Mouse (Mus musculus): Measurements from ENCODE around the gene Grk5. TPM values are rescaled to one million over a fixed set of nuclear protein-coding genes. Genes with fewer than 3 reads are reported as not detected.

Gene Grk5
- polyA plus RNA-seq, 1 experiment from 2014 or later = 0.72 TPM

DNA sequence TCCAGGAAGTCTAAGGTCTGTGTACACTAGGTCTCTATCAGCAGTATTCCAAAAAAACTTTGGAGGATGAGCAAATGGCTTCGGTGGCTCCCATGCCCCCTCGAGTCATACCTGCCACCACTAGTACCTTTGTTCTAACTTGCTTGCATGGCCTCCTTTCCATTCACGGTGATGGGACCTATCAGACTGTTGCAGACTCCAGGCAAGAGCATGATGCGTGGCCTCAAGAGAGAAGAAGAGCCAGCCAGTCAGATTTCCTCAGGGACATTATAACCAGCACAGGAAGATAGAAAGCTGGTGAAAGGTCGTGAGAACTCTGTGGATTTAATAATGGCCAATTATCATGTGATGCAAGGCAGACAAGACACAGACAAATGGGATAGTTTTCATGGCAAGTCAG is 91.8 kb downstream of the Grk5 start:
- no peaks in the 10 kb centered on the region for H3K4me1 ChIP-seq (ENCODE audit: control insufficient read depth, low read depth, low read length)
- no peak overlapping the region for H3K9ac ChIP-seq (ENCODE audit: low read depth, low read length)
- ATAC-seq (ENCODE audit: low read depth) = no peak
- no peaks in the 10 kb centered on the region for H3K27me3 ChIP-seq (ENCODE audit: control insufficient read depth, insufficient read depth, low read depth, low read length)
- no peaks in the 10 kb centered on the region for H3K9me3 ChIP-seq (replicated peaks; ENCODE audit: control insufficient read depth, low read length)
- H3K36me3 ChIP-seq (ENCODE audit: control insufficient read depth, insufficient read depth) = no peaks in the 10 kb centered on the region
- H3K27ac ChIP-seq (ENCODE audit: low read length) = no peak overlapping the region
- WGBS (ENCODE audit: insufficient replicate concordance) = 51% methylated on average over 5 of the region's 5 CpGs
- no peak overlapping the region for H3K4me2 ChIP-seq (ENCODE audit: low read depth, low read length)
- H3K4me3 ChIP-seq (ENCODE audit: low read depth, low read length) = no peak overlapping the region

DNA sequence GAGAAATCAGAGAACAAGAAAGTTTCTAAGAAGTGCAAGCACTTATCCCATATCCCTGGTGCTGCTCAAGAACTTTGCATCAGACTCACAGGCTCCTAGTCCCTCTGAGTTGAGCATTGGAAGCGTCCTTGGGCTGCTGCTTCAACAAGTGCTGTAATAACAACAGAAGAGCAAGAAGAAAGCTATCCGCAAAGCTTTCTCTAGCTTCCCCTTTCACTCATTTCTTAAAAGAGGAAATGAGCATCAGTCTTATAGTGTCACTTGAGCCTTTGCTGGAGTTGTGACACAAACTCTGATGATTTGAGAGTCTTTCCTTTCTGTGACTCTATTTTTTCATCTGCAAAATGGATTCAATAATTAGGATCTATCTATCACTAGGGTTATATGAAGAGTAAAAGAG is 92.3 kb downstream of the Grk5 start:
- H3K9ac ChIP-seq (ENCODE audit: low read depth, low read length) = no peak overlapping the region
- no peaks in the 10 kb centered on the region for H3K9me3 ChIP-seq (replicated peaks; ENCODE audit: control insufficient read depth, low read length)
- no peaks in the 10 kb centered on the region for H3K36me3 ChIP-seq (ENCODE audit: control insufficient read depth, insufficient read depth)
- no peak overlapping the region for H3K4me3 ChIP-seq (ENCODE audit: low read depth, low read length)
- no peaks in the 10 kb centered on the region for H3K27me3 ChIP-seq (ENCODE audit: control insufficient read depth, insufficient read depth, low read depth, low read length)
- no peak overlapping the region for H3K27ac ChIP-seq (ENCODE audit: low read length)
- WGBS (ENCODE audit: insufficient replicate concordance) = 35% methylated on average over 2 of the region's 2 CpGs
- ATAC-seq (ENCODE audit: low read depth) = no peak
- no peak overlapping the region for H3K4me2 ChIP-seq (ENCODE audit: low read depth, low read length)
- no peaks in the 10 kb centered on the region for H3K4me1 ChIP-seq (ENCODE audit: control insufficient read depth, low read depth, low read length)

DNA sequence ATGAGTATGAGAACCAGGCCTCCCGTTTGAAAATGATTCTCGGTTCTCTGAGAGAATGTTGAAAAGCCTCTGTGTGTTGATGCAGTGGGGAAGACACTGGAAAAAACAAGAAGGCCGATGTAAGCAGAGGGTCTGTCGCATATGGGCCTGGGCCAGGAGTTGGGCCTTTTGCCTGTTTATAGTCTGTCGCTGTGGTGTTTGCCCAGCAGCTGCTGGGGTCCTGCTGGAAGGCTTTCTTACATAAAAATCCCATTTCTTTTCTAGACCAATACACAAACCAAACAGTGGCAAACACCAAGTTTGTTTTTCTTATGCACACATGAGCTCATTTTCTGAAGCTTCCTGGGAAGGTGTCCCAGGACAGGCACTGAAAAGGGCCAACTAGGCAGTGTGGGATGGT is 100.2 kb downstream of the Grk5 start:
- Histone ChIP-seq H3K4me1 (ENCODE audit: control insufficient read depth, low read depth, low read length) (peaks cover 7% of the 10 kb centered on the region), H3K27ac (ENCODE audit: low read length) (no peak overlapping the region), H3K36me3 (ENCODE audit: control insufficient read depth, insufficient read depth) (no peaks in the 10 kb centered on the region), H3K4me3 (ENCODE audit: low read depth, low read length) (no peak overlapping the region), H3K9ac (ENCODE audit: low read depth, low read length) (no peak overlapping the region), H3K27me3 (ENCODE audit: control insufficient read depth, insufficient read depth, low read depth, low read length) (no peaks in the 10 kb centered on the region), H3K9me3 (replicated peaks; ENCODE audit: control insufficient read depth, low read length) (no peaks in the 10 kb centered on the region), H3K4me2 (ENCODE audit: low read depth, low read length) (no peak overlapping the region)
- 69% methylated on average over 5 of the region's 5 CpGs for WGBS (ENCODE audit: insufficient replicate concordance)
- no peak for ATAC-seq (ENCODE audit: low read depth)

DNA sequence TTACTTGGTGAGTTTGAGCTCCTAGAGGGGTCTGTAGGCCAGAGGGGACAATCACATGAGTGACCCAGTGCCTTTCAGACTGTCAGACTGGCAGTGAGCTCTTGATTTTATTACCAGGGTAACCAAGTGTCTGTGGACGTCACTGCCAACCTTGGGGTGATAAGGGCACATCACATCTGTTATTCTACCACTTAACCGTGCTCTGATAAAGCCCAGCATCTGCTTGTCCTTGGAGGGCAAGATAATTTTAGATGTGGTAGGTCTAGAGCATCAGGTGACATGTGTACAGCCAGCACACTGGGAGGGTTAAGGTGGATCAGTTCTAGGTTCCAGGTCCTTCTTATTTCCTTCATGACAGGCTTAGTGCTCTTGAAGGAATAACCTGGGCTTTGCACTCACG is 104.7 kb downstream of the Grk5 start:
- H3K27ac ChIP-seq (ENCODE audit: low read length) = no peak overlapping the region
- H3K4me1 ChIP-seq (ENCODE audit: control insufficient read depth, low read depth, low read length) = peaks cover 9% of the 10 kb centered on the region
- no peaks in the 10 kb centered on the region for H3K27me3 ChIP-seq (ENCODE audit: control insufficient read depth, insufficient read depth, low read depth, low read length)
- H3K4me3 ChIP-seq (ENCODE audit: low read depth, low read length) = no peak overlapping the region
- peak overlapping the region; percentile 6; the same call in 1 of the 2 replicates for H3K4me2 ChIP-seq (ENCODE audit: low read depth, low read length)
- no peaks in the 10 kb centered on the region for H3K36me3 ChIP-seq (ENCODE audit: control insufficient read depth, insufficient read depth)
- 29% methylated on average over 3 of the region's 3 CpGs for WGBS (ENCODE audit: insufficient replicate concordance)
- no peak overlapping the region for H3K9ac ChIP-seq (ENCODE audit: low read depth, low read length)
- no peaks in the 10 kb centered on the region for H3K9me3 ChIP-seq (replicated peaks; ENCODE audit: control insufficient read depth, low read length)
- ATAC-seq (ENCODE audit: low read depth) = peak; percentile 85

DNA sequence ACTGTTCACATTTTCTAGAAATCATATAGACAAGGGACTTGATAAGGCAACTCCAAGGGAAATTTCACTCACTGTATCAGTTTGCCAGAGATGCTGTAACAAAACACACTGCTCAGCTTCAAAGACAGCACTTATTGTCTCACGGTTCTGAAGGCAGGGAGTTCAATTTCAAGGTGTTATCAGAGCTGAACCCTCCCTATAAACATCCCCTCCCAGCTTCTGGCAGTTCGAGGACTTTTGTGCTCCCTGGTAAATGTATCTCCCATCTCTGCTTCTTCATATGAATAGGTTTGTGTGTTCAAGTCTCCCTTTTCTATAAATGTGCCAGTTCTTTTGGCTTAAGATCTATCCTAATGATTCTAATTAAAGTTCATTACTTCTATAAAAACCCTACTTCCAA is 105.3 kb downstream of the Grk5 start:
- no peak overlapping the region for H3K4me2 ChIP-seq (ENCODE audit: low read depth, low read length)
- peaks cover 11% of the 10 kb centered on the region for H3K4me1 ChIP-seq (ENCODE audit: control insufficient read depth, low read depth, low read length)
- 21% methylated on average over 2 of the region's 2 CpGs for WGBS (ENCODE audit: insufficient replicate concordance)
- no peak overlapping the region for H3K27ac ChIP-seq (ENCODE audit: low read length)
- no peaks in the 10 kb centered on the region for H3K27me3 ChIP-seq (ENCODE audit: control insufficient read depth, insufficient read depth, low read depth, low read length)
- H3K9ac ChIP-seq (ENCODE audit: low read depth, low read length) = no peak overlapping the region
- H3K9me3 ChIP-seq (replicated peaks; ENCODE audit: control insufficient read depth, low read length) = no peaks in the 10 kb centered on the region
- no peak overlapping the region for H3K4me3 ChIP-seq (ENCODE audit: low read depth, low read length)
- ATAC-seq (ENCODE audit: low read depth) = no peak
- no peaks in the 10 kb centered on the region for H3K36me3 ChIP-seq (ENCODE audit: control insufficient read depth, insufficient read depth)

DNA sequence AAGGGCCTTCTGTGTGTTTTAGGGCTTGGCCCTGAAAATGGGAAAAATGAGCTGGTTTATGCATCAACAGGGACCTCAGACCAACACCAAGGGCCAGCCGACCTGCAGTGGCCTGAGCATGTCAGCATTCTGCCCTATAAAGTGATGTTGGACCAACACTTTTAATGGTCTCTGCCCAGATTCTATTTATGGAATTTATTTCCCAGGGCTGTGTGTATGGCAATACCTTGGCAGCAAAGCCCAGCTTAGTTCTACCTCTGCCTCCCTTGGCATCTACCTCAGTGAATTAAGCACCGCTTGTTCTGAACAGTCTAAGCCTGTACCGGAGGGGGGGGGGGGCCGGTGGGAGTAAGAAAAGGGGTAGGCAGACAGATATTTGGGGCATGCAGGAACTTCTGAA is 108.2 kb downstream of the Grk5 start:
- Histone ChIP-seq H3K36me3 (ENCODE audit: control insufficient read depth, insufficient read depth) (no peaks in the 10 kb centered on the region), H3K4me3 (ENCODE audit: low read depth, low read length) (no peak overlapping the region), H3K4me2 (ENCODE audit: low read depth, low read length) (no peak overlapping the region), H3K9ac (ENCODE audit: low read depth, low read length) (no peak overlapping the region), H3K27me3 (ENCODE audit: control insufficient read depth, insufficient read depth, low read depth, low read length) (no peaks in the 10 kb centered on the region), H3K27ac (ENCODE audit: low read length) (no peak overlapping the region), H3K9me3 (replicated peaks; ENCODE audit: control insufficient read depth, low read length) (no peaks in the 10 kb centered on the region), H3K4me1 (ENCODE audit: control insufficient read depth, low read depth, low read length) (peaks cover 14% of the 10 kb centered on the region)
- ATAC-seq (ENCODE audit: low read depth) = no peak
- 73% methylated on average over 4 of the region's 4 CpGs for WGBS (ENCODE audit: insufficient replicate concordance)

DNA sequence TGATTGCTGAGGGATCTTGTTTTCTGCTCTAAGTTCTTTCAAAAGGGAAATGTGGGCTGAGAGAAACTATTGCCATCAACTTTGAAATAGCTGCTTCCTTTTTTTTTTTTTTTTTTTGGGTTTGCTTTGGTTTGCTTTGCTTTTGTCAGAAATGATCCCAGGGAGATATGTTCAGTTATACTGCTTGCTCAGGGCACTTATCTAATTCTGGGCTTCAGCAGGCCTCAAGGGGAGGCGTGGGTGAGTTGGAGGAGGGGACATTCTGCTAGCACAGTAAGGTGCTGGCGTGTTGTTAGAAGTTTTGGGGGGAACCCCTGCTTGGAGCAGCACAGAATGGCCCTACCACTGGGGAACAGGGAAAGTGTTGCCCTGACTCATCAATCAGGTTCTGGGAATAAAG is 110.1 kb downstream of the Grk5 start:
- ATAC-seq (ENCODE audit: low read depth) = no peak
- H3K4me1 ChIP-seq (ENCODE audit: control insufficient read depth, low read depth, low read length) = peaks cover 8% of the 10 kb centered on the region
- no peak overlapping the region for H3K9ac ChIP-seq (ENCODE audit: low read depth, low read length)
- H3K27me3 ChIP-seq (ENCODE audit: control insufficient read depth, insufficient read depth, low read depth, low read length) = no peaks in the 10 kb centered on the region
- H3K36me3 ChIP-seq (ENCODE audit: control insufficient read depth, insufficient read depth) = no peaks in the 10 kb centered on the region
- H3K27ac ChIP-seq (ENCODE audit: low read length) = no peak overlapping the region
- 10% methylated on average over 2 of the region's 2 CpGs for whole genome bisulfite sequencing (ENCODE audit: insufficient replicate concordance)
- no peak overlapping the region for H3K4me3 ChIP-seq (ENCODE audit: low read depth, low read length)
- H3K4me2 ChIP-seq (ENCODE audit: low read depth, low read length) = no peak overlapping the region
- H3K9me3 ChIP-seq (replicated peaks; ENCODE audit: control insufficient read depth, low read length) = no peaks in the 10 kb centered on the region

DNA sequence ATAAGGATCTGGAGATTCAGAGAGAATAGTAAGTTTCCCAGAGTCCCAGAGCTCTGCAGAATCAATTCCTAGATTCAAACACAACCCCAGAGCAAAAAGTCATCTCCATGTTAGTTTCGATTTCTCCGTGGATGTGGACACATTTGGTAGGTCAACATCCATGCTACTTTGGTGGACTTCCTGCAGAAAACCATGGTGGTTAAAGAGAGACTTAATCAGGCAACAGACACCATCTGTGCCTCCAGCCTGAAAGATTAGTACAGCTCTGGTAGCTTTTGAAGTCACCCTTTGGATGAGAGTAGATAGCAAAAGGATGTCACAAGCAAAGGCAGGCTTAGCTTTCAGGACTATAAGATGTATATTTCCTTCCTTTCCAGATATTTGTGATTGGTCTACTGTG is 111.4 kb downstream of the Grk5 start:
- Histone ChIP-seq H3K4me2 (ENCODE audit: low read depth, low read length) (no peak overlapping the region), H3K27ac (ENCODE audit: low read length) (no peak overlapping the region), H3K4me3 (ENCODE audit: low read depth, low read length) (no peak overlapping the region), H3K9me3 (replicated peaks; ENCODE audit: control insufficient read depth, low read length) (no peaks in the 10 kb centered on the region), H3K27me3 (ENCODE audit: control insufficient read depth, insufficient read depth, low read depth, low read length) (no peaks in the 10 kb centered on the region), H3K9ac (ENCODE audit: low read depth, low read length) (no peak overlapping the region), H3K4me1 (ENCODE audit: control insufficient read depth, low read depth, low read length) (peaks cover 5% of the 10 kb centered on the region; the same call in 1 of the 2 replicates), H3K36me3 (ENCODE audit: control insufficient read depth, insufficient read depth) (no peaks in the 10 kb centered on the region)
- WGBS (ENCODE audit: insufficient replicate concordance) = 70% methylated on average over 2 of the region's 2 CpGs
- no peak for ATAC-seq (ENCODE audit: low read depth)

DNA sequence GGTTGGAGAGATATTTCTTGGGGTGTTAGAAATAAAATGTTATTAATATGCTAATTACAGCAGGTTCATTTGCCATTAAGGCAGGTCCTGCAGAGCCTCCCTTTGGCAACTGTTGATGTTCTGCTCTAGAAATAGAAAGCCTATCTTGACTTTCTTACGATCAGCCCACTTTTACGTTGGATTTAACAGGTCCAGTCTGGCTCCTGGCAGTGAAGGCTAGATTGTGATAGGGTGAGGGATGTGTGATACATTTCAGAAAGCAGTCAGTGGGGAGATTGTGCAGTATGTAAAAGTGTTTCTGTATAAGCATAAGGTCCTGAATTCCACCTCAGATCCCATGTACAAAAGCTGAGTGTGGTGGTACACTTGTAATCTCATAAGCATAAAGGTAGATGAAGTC is 119.7 kb downstream of the Grk5 start:
- Histone ChIP-seq H3K36me3 (ENCODE audit: control insufficient read depth, insufficient read depth) (no peaks in the 10 kb centered on the region), H3K27ac (ENCODE audit: low read length) (no peak overlapping the region), H3K4me1 (ENCODE audit: control insufficient read depth, low read depth, low read length) (no peaks in the 10 kb centered on the region), H3K9ac (ENCODE audit: low read depth, low read length) (no peak overlapping the region), H3K4me2 (ENCODE audit: low read depth, low read length) (no peak overlapping the region), H3K27me3 (ENCODE audit: control insufficient read depth, insufficient read depth, low read depth, low read length) (no peaks in the 10 kb centered on the region), H3K9me3 (replicated peaks; ENCODE audit: control insufficient read depth, low read length) (no peaks in the 10 kb centered on the region), H3K4me3 (ENCODE audit: low read depth, low read length) (no peak overlapping the region)
- no peak for ATAC-seq (ENCODE audit: low read depth)
- WGBS (ENCODE audit: insufficient replicate concordance) = 66% methylated on average over 2 of the region's 2 CpGs

Measured in liver, embryonic 16.5 days (tissue).